Mouse (Mus musculus) embryo, embryonic 10 days (tissue): ENCODE measurements around the gene Rims4.

Experiments used
- DNase-seq: peaks from one replicate; pipeline ENCODE4 v3.0.0-alpha.2; 2015; ENCODE audit warnings: low spot score

The Rims4 gene

GRCm38 (mm10) chr2:163918317-163919258, at the start of gene Rims4:
Gene Rims4, minus strand, starts transcription at chr2:163918683.
- peak; percentile 40 for DNase-seq

GRCm38 (mm10) chr2:163965706-163966105, 47.2 kb upstream of the Rims4 start:
- DNase-seq, result no peak

GRCm38 (mm10) chr2:163964606-163965560, 46.4 kb upstream of the Rims4 start:
- DNase-seq, result peak; percentile 24

- peak; percentile 16 for DNase-seq
These were observed 35.3 kb upstream of the Rims4 start for GRCm38 (mm10) chr2:163953622-163954310.

GRCm38 (mm10) chr2:163951770-163952169, 33.3 kb upstream of the Rims4 start:
- DNase-seq, result peak; percentile 77

- no peak for DNase-seq
These were observed 29.5 kb upstream of the Rims4 start for GRCm38 (mm10) chr2:163947976-163948375.

GRCm38 (mm10) chr2:163946221-163946620, 27.7 kb upstream of the Rims4 start:
- DNase-seq, result no peak

GRCm38 (mm10) chr2:163944511-163944910, 26.0 kb upstream of the Rims4 start:
- no peak for DNase-seq

GRCm38 (mm10) chr2:163943056-163943455, 24.6 kb upstream of the Rims4 start:
- DNase-seq, result no peak

GRCm38 (mm10) chr2:163939522-163939921, 21.0 kb upstream of the Rims4 start:
- DNase-seq, result no peak

- no peak for DNase-seq
These were observed 13.7 kb upstream of the Rims4 start for GRCm38 (mm10) chr2:163932151-163932550.

GRCm38 (mm10) chr2:163928464-163929200, 10.1 kb upstream of the Rims4 start:
- DNase-seq, result no peak

- DNase-seq, result no peak
These were observed 6.6 kb upstream of the Rims4 start for GRCm38 (mm10) chr2:163925044-163925443.

- no peak for DNase-seq
These were observed 6.0 kb upstream of the Rims4 start for GRCm38 (mm10) chr2:163924531-163924930.

- no peak for DNase-seq
These were observed 4.6 kb upstream of the Rims4 start for GRCm38 (mm10) chr2:163923113-163923512.

GRCm38 (mm10) chr2:163919581-163919980, 1.1 kb upstream of the Rims4 start:
- no peak for DNase-seq

GRCm38 (mm10) chr2:163916703-163917102, 1.8 kb downstream of the Rims4 start:
- DNase-seq, result no peak

GRCm38 (mm10) chr2:163915294-163915791, 3.1 kb downstream of the Rims4 start:
- DNase-seq, result no peak

- DNase-seq, result peak; percentile 64
These were observed 4.4 kb downstream of the Rims4 start for GRCm38 (mm10) chr2:163914107-163914506.

- no peak for DNase-seq
These were observed 4.8 kb downstream of the Rims4 start for GRCm38 (mm10) chr2:163913704-163914103.
